8 mouse cellular contexts compared by ENCODE assay signal in the genomic region with DNA sequence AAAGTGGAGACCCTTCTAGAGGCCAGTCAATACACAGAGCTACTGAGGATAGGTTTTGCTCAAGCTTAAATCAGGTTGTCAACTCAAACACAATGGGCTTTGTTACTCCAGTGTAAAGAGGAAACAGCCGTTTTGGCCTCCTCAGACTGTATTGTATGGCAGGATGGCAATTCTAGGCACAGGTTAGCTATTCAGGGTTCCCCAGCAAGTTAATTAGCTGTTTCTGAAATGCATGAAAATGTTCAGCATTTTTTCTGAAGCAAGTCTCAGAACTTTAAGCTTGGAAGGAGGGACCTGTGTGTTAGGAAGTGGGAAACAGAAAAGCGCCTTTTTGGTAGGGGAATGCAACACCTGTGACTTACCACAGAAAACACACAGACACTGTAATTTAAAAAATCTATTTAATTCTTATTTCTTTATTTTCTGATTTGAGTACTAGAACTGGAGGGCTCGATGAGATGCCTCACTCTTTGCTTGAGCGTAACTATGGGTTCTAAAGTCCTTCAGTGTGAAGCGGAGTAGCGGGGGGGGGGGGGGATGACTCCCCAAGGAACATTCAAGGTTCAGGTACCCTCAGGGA. TPM values are rescaled to one million over a fixed set of nuclear protein-coding genes. Genes with fewer than 3 reads are reported as not detected.
A peak's percentile ranks its signal among the peaks of the same experiment; 100 is the strongest.
DNase-seq lines count a peak whose midpoint lies in the region; ATAC-seq and TF ChIP-seq lines count a peak whose summit lies in the region.

No protein-coding gene starts in this region.

- peak overlapping the region; percentile 60 for H3K4me3 ChIP-seq in cerebellum, adult 2 months (replicated peaks; ENCODE audit: insufficient read depth, low read depth, low read length)
- peak overlapping the region; percentile 70 for H3K4me3 ChIP-seq in embryonic facial prominence, embryonic 13.5 days
- peak overlapping the region; percentile 67 for H3K4me3 ChIP-seq in hindbrain, embryonic 12.5 days
- peak overlapping the region; percentile 92 for H3K4me3 ChIP-seq in liver, embryonic 16.5 days (ENCODE audit: low read depth, low read length)
- peak overlapping the region; percentile 68 for H3K4me3 ChIP-seq in stomach, embryonic 15.5 days (replicated peaks)

- H3K36me3 ChIP-seq in embryonic facial prominence, embryonic 13.5 days, result no peaks in the 10 kb centered on the region
- no peaks in the 10 kb centered on the region for H3K36me3 ChIP-seq in hindbrain, embryonic 12.5 days
- no peaks in the 10 kb centered on the region for H3K36me3 ChIP-seq in liver, embryonic 16.5 days (ENCODE audit: control insufficient read depth, insufficient read depth)
- H3K36me3 ChIP-seq in stomach, embryonic 15.5 days, result no peaks in the 10 kb centered on the region

- H3K9me3 ChIP-seq in embryonic facial prominence, embryonic 13.5 days, result no peaks in the 10 kb centered on the region
- H3K9me3 ChIP-seq in hindbrain, embryonic 12.5 days (replicated peaks), result no peaks in the 10 kb centered on the region
- no peaks in the 10 kb centered on the region for H3K9me3 ChIP-seq in liver, embryonic 16.5 days (replicated peaks; ENCODE audit: control insufficient read depth, low read length)
- H3K9me3 ChIP-seq in stomach, embryonic 15.5 days, result no peaks in the 10 kb centered on the region

- H3K4me2 ChIP-seq in embryonic facial prominence, embryonic 13.5 days, result peak overlapping the region; percentile 66
- peak overlapping the region; percentile 71 for H3K4me2 ChIP-seq in hindbrain, embryonic 12.5 days (replicated peaks)
- peak overlapping the region; percentile 98 for H3K4me2 ChIP-seq in liver, embryonic 16.5 days (ENCODE audit: low read depth, low read length)
- H3K4me2 ChIP-seq in stomach, embryonic 15.5 days, result peak overlapping the region; percentile 75

- no peak for TF ChIP-seq POLR2A in cerebellum, adult 2 months (IDR thresholded peaks at IDR 0.05; ENCODE audit: borderline replicate concordance, insufficient read depth, low read length)

- peak overlapping the region; percentile 96 for H3K9ac ChIP-seq in embryonic facial prominence, embryonic 13.5 days
- H3K9ac ChIP-seq in hindbrain, embryonic 12.5 days, result peak overlapping the region; percentile 91
- peak overlapping the region; percentile 91 for H3K9ac ChIP-seq in liver, embryonic 16.5 days (ENCODE audit: low read depth, low read length)
- peak overlapping the region; percentile 44; the same call in 1 of the 2 replicates for H3K9ac ChIP-seq in stomach, embryonic 15.5 days

- 9% methylated on average over 6 of the region's 6 CpGs for WGBS in cerebellum, adult 2 months
- 2% methylated on average over 6 of the region's 6 CpGs for WGBS in embryonic facial prominence, embryonic 13.5 days
- 4% methylated on average over 6 of the region's 6 CpGs for WGBS in hindbrain, embryonic 12.5 days
- WGBS in liver, embryonic 16.5 days (ENCODE audit: insufficient replicate concordance), result 29% methylated on average over 6 of the region's 6 CpGs
- WGBS in stomach, embryonic 15.5 days, result 14% methylated on average over 6 of the region's 6 CpGs

- H3K4me1 ChIP-seq in cerebellum, adult 2 months (ENCODE audit: control insufficient read depth, insufficient read depth, low read length), result peaks cover 9% of the 10 kb centered on the region; the same call in 1 of the 2 replicates
- H3K4me1 ChIP-seq in embryonic facial prominence, embryonic 13.5 days, result 0 out of 2 replicates have a peak, but pooled peaks cover 4% of the 10 kb centered on the region
- peaks cover 8% of the 10 kb centered on the region; the same call in 1 of the 2 replicates for H3K4me1 ChIP-seq in hindbrain, embryonic 12.5 days
- peaks cover 11% of the 10 kb centered on the region for H3K4me1 ChIP-seq in liver, embryonic 16.5 days (ENCODE audit: control insufficient read depth, low read depth, low read length)
- peaks cover 5% of the 10 kb centered on the region; the same call in 1 of the 2 replicates for H3K4me1 ChIP-seq in stomach, embryonic 15.5 days

- ATAC-seq in embryonic facial prominence, embryonic 13.5 days (ENCODE audit: insufficient number of reproducible peaks, insufficient read depth, low FRiP score, low TSS enrichment, low read depth), result no peak
- no peak for ATAC-seq in hindbrain, embryonic 12.5 days (ENCODE audit: low FRiP score)
- ATAC-seq in liver, embryonic 16.5 days (ENCODE audit: low read depth), result no peak
- ATAC-seq in stomach, embryonic 15.5 days (ENCODE audit: insufficient read depth, low FRiP score, low read depth), result no peak
- no peak for ATAC-seq in megakaryocyte-erythroid progenitor cell, adult 5-6 weeks (replicated peaks; ENCODE audit: low FRiP score, low TSS enrichment, poor library complexity, severe bottlenecking)

- no peaks in the 10 kb centered on the region for H3K27me3 ChIP-seq in cerebellum, adult 2 months (ENCODE audit: control insufficient read depth, insufficient read depth, low read length)
- H3K27me3 ChIP-seq in embryonic facial prominence, embryonic 13.5 days, result no peaks in the 10 kb centered on the region
- no peaks in the 10 kb centered on the region for H3K27me3 ChIP-seq in hindbrain, embryonic 12.5 days
- H3K27me3 ChIP-seq in liver, embryonic 16.5 days (ENCODE audit: control insufficient read depth, insufficient read depth, low read depth, low read length), result peaks cover 12% of the 10 kb centered on the region
- no peaks in the 10 kb centered on the region for H3K27me3 ChIP-seq in stomach, embryonic 15.5 days (replicated peaks)

- TF ChIP-seq CTCF in cerebellum, adult 2 months (IDR thresholded peaks at IDR 0.05; ENCODE audit: borderline replicate concordance, insufficient read depth, low read depth, low read length), result no peak

- peak overlapping the region; percentile 1; the same call in 1 of the 2 replicates for H3K27ac ChIP-seq in cerebellum, adult 2 months (ENCODE audit: insufficient read depth, low read length)
- peak overlapping the region; percentile 100 for H3K27ac ChIP-seq in embryonic facial prominence, embryonic 13.5 days
- H3K27ac ChIP-seq in hindbrain, embryonic 12.5 days, result peak overlapping the region; percentile 100
- no peak overlapping the region; the same call in 1 of the 2 replicates for H3K27ac ChIP-seq in liver, embryonic 16.5 days (ENCODE audit: low read length)
- H3K27ac ChIP-seq in stomach, embryonic 15.5 days, result peak overlapping the region; percentile 95

- DNase-seq in cerebellum, adult 2 months, result peak in 1 of 2 experiments; percentile 25
- DNase-seq in cerebellum, adult 11-12 months, result no peak
- no peak for DNase-seq in layer of hippocampus, adult 8-10 months (ENCODE audit: low spot score in 2 of 2)

RNA-seq across cellular contexts. Expression of a gene that starts 1.3 kb away (rescaled TPM):
- polyA plus RNA-seq in cerebellum, adult 2 months (2012; rRNA removed), result 90.6 and 105 TPM in 2 replicates
- 28.9 and 31.6 TPM in 2 replicates for polyA plus RNA-seq in embryonic facial prominence, embryonic 13.5 days (2015; fragmentation: Nextera tagmentation; extraction: Ambion mirVana)
- 108 and 113 TPM in 2 replicates for polyA plus RNA-seq in hindbrain, embryonic 12.5 days (2016; fragmentation: Nextera tagmentation; extraction: Ambion mirVana)
- 0.61 and 0.72 TPM in 2 replicates for polyA plus RNA-seq in liver, embryonic 16.5 days (2015; fragmentation: Nextera tagmentation; extraction: Ambion mirVana)
- polyA plus RNA-seq in stomach, embryonic 15.5 days (2015; fragmentation: Nextera tagmentation; extraction: Ambion mirVana), result 9.3 and 12.2 TPM in 2 replicates
- total RNA-seq in layer of hippocampus, adult 8-10 months (2022), result 10 to 100 TPM; 29.0 to 40.9 (median 35.9) TPM
- 0.20 and 0.52 TPM in 2 replicates for total RNA-seq in megakaryocyte-erythroid progenitor cell, adult 5-6 weeks (2014; fragmentation: Nextera tagmentation)
- 1.9 and 3.4 TPM in 2 replicates for total RNA-seq in megakaryocyte-erythroid progenitor cell, adult 5-6 weeks (2017)

RNA-seq across cellular contexts. Expression of a gene that starts 47.0 kb away (rescaled TPM):
- not detected in 2 replicates for polyA plus RNA-seq in cerebellum, adult 2 months (2012; rRNA removed)
- not detected in 2 replicates for polyA plus RNA-seq in embryonic facial prominence, embryonic 13.5 days (2015; fragmentation: Nextera tagmentation; extraction: Ambion mirVana)
- polyA plus RNA-seq in hindbrain, embryonic 12.5 days (2016; fragmentation: Nextera tagmentation; extraction: Ambion mirVana), result not detected in 2 replicates
- polyA plus RNA-seq in liver, embryonic 16.5 days (2015; fragmentation: Nextera tagmentation; extraction: Ambion mirVana), result not detected in 2 replicates
- polyA plus RNA-seq in stomach, embryonic 15.5 days (2015; fragmentation: Nextera tagmentation; extraction: Ambion mirVana), result not detected in 2 replicates
- 1 to 10 TPM in 1 of 4 experiments, under 1 TPM in 1, not detected in 2; 0.96 to 4.1 TPM for total RNA-seq in layer of hippocampus, adult 8-10 months (2022)
- total RNA-seq in megakaryocyte-erythroid progenitor cell, adult 5-6 weeks (2014; fragmentation: Nextera tagmentation), result not detected in 2 replicates
- total RNA-seq in megakaryocyte-erythroid progenitor cell, adult 5-6 weeks (2017), result not detected in 2 replicates

RNA-seq across cellular contexts. Expression of a gene that starts 47.0 kb away (rescaled TPM):
- not detected in 2 replicates for polyA plus RNA-seq in cerebellum, adult 2 months (2012; rRNA removed)
- not detected in 2 replicates for polyA plus RNA-seq in embryonic facial prominence, embryonic 13.5 days (2015; fragmentation: Nextera tagmentation; extraction: Ambion mirVana)
- not detected in 2 replicates for polyA plus RNA-seq in hindbrain, embryonic 12.5 days (2016; fragmentation: Nextera tagmentation; extraction: Ambion mirVana)
- not detected in 2 replicates for polyA plus RNA-seq in liver, embryonic 16.5 days (2015; fragmentation: Nextera tagmentation; extraction: Ambion mirVana)
- polyA plus RNA-seq in stomach, embryonic 15.5 days (2015; fragmentation: Nextera tagmentation; extraction: Ambion mirVana), result not detected in 2 replicates
- total RNA-seq in layer of hippocampus, adult 8-10 months (2022), result not detected
- not detected in 2 replicates for total RNA-seq in megakaryocyte-erythroid progenitor cell, adult 5-6 weeks (2014; fragmentation: Nextera tagmentation)
- not detected in 2 replicates for total RNA-seq in megakaryocyte-erythroid progenitor cell, adult 5-6 weeks (2017)

RNA-seq across cellular contexts. Expression of a gene that starts 52.8 kb away (rescaled TPM):
- polyA plus RNA-seq in cerebellum, adult 2 months (2012; rRNA removed), result 0.47 and 0.67 TPM in 2 replicates
- polyA plus RNA-seq in embryonic facial prominence, embryonic 13.5 days (2015; fragmentation: Nextera tagmentation; extraction: Ambion mirVana), result 0.98 and 1.0 TPM in 2 replicates
- polyA plus RNA-seq in hindbrain, embryonic 12.5 days (2016; fragmentation: Nextera tagmentation; extraction: Ambion mirVana), result 0.17 TPM in 1 of 2 replicates, not detected in the other
- 0.27 TPM in 1 of 2 replicates, not detected in the other for polyA plus RNA-seq in liver, embryonic 16.5 days (2015; fragmentation: Nextera tagmentation; extraction: Ambion mirVana)
- polyA plus RNA-seq in stomach, embryonic 15.5 days (2015; fragmentation: Nextera tagmentation; extraction: Ambion mirVana), result 47.5 and 50.8 TPM in 2 replicates
- not detected for total RNA-seq in layer of hippocampus, adult 8-10 months (2022)
- not detected in 2 replicates for total RNA-seq in megakaryocyte-erythroid progenitor cell, adult 5-6 weeks (2014; fragmentation: Nextera tagmentation)
- total RNA-seq in megakaryocyte-erythroid progenitor cell, adult 5-6 weeks (2017), result not detected in 2 replicates

Comparison
In these comparisons a context has a peak if more than half of its experiments do, and no peak if none do; other contexts are left out.
1. H3K9ac ChIP-seq: peak in every context shown above with its lines; median percentile 96 in embryonic facial prominence, embryonic 13.5 days; 91 in hindbrain, embryonic 12.5 days; 91 in liver, embryonic 16.5 days; 44 in stomach, embryonic 15.5 days.